ENCODE assay signal across 7 mouse cellular contexts in genomic region chr6:122810615-122811279, GRCm38 (mm10). TPM values are rescaled to one million over a fixed set of nuclear protein-coding genes. Genes with fewer than 3 reads are reported as not detected.
DNase-seq lines count a peak whose midpoint lies in the region; ATAC-seq lines count a peak whose summit lies in the region.

No protein-coding gene starts in this region.

- peak; percentile 84 to 86 for DNase-seq in adrenal gland, adult 18-20 months (ENCODE audit: low spot score in 2 of 2)
- DNase-seq in embryo, embryonic 11 days, result peak; percentile 96
- peak; percentile 99 for DNase-seq in gastrocnemius, postnatal 25 days
- peak; percentile 96 to 99 for DNase-seq in left cerebral cortex, postnatal 25 days (ENCODE audit: low spot score in 2 of 2)
- DNase-seq in midbrain, embryonic 10.5 days (ENCODE audit: low spot score), result peak; percentile 97
- peak; percentile 91 for DNase-seq in right cerebral cortex, postnatal 4 days

- under 1% methylated on average over 30 of the region's 30 CpGs for WGBS in intestine, embryonic 15.5 days
- under 1% methylated on average over 30 of the region's 30 CpGs for WGBS in midbrain, embryonic 10.5 days

- peak; percentile 98 for ATAC-seq in intestine, embryonic 15.5 days

- H3K9ac ChIP-seq in intestine, embryonic 15.5 days, result peak overlapping the region; percentile 65

- intact Hi-C loops in left cerebral cortex, postnatal 25 days (cut with DNase I), result loop anchor here (1.0 kb wide), 2 partner anchors 9 kb away; partner anchors contain the start of genes Foxj2 and Slc2a3

- 0 out of 2 replicates have a peak, but pooled peaks cover 3% of the 10 kb centered on the region for H3K4me1 ChIP-seq in intestine, embryonic 15.5 days (replicated peaks)
- H3K4me1 ChIP-seq in midbrain, embryonic 10.5 days, result peaks cover 12% of the 10 kb centered on the region

- peak overlapping the region; percentile 70 for H3K4me3 ChIP-seq in intestine, embryonic 15.5 days (replicated peaks)
- peak overlapping the region; percentile 77 for H3K4me3 ChIP-seq in midbrain, embryonic 10.5 days

- peak overlapping the region; percentile 100 for H3K27ac ChIP-seq in intestine, embryonic 15.5 days
- peak overlapping the region; percentile 95 for H3K27ac ChIP-seq in midbrain, embryonic 10.5 days (replicated peaks)

- H3K27me3 ChIP-seq in intestine, embryonic 15.5 days (replicated peaks), result no peaks in the 10 kb centered on the region
- H3K27me3 ChIP-seq in midbrain, embryonic 10.5 days (ENCODE audit: low read depth, poor library complexity, severe bottlenecking), result no peaks in the 10 kb centered on the region

- H3K4me2 ChIP-seq in intestine, embryonic 15.5 days (replicated peaks), result peak overlapping the region; percentile 54

- H3K9me3 ChIP-seq in intestine, embryonic 15.5 days, result no peaks in the 10 kb centered on the region
- H3K9me3 ChIP-seq in midbrain, embryonic 10.5 days (replicated peaks), result no peaks in the 10 kb centered on the region

- no peaks in the 10 kb centered on the region for H3K36me3 ChIP-seq in intestine, embryonic 15.5 days
- no peaks in the 10 kb centered on the region for H3K36me3 ChIP-seq in midbrain, embryonic 10.5 days

RNA-seq across cellular contexts. Expression of gene Foxj2, which starts 9.0 kb away (rescaled TPM):
- 10 to 100 TPM; 17.1 TPM for total RNA-seq in adrenal gland, adult 18-20 months (2021)
- total RNA-seq in gastrocnemius, postnatal 25 days (2021), result 10 to 100 TPM; 18.4 to 20.9 TPM
- 3.9 and 4.5 TPM in 2 replicates for polyA plus RNA-seq in intestine, embryonic 15.5 days (2015; fragmentation: Nextera tagmentation; extraction: Ambion mirVana)
- total RNA-seq in left cerebral cortex, postnatal 25 days (2021), result 10 to 100 TPM; 27.1 to 28.6 TPM
- 2.0 and 2.4 TPM in 2 replicates for polyA plus RNA-seq in midbrain, embryonic 10.5 days (2016; fragmentation: Nextera tagmentation; extraction: Ambion mirVana)

RNA-seq across cellular contexts. Expression of gene Slc2a3, which starts 9.3 kb away (rescaled TPM):
- total RNA-seq in adrenal gland, adult 18-20 months (2021), result 10 to 100 TPM in 1 of 2 experiments, 1 to 10 TPM in 1; 8.1 to 10.3 TPM
- 1 to 10 TPM in 1 of 2 experiments, under 1 TPM in 1; 0.88 to 1.4 TPM for total RNA-seq in gastrocnemius, postnatal 25 days (2021)
- 11.3 and 13.4 TPM in 2 replicates for polyA plus RNA-seq in intestine, embryonic 15.5 days (2015; fragmentation: Nextera tagmentation; extraction: Ambion mirVana)
- 100 to 1,000 TPM; 142 to 156 TPM for total RNA-seq in left cerebral cortex, postnatal 25 days (2021)
- polyA plus RNA-seq in midbrain, embryonic 10.5 days (2016; fragmentation: Nextera tagmentation; extraction: Ambion mirVana), result 42.0 and 63.0 TPM in 2 replicates

RNA-seq across cellular contexts. Expression of gene C3ar1, which starts 45.2 kb away (rescaled TPM):
- 1 to 10 TPM; 2.4 to 5.5 TPM for total RNA-seq in adrenal gland, adult 18-20 months (2021)
- under 1 TPM; 0.82 to 0.91 TPM for total RNA-seq in gastrocnemius, postnatal 25 days (2021)
- 2.5 TPM in 2 replicates for polyA plus RNA-seq in intestine, embryonic 15.5 days (2015; fragmentation: Nextera tagmentation; extraction: Ambion mirVana)
- under 1 TPM; 0.60 to 0.66 TPM for total RNA-seq in left cerebral cortex, postnatal 25 days (2021)
- polyA plus RNA-seq in midbrain, embryonic 10.5 days (2016; fragmentation: Nextera tagmentation; extraction: Ambion mirVana), result 1.4 and 1.9 TPM in 2 replicates

Comparison
In these comparisons a context has a peak if more than half of its experiments do, and no peak if none do; other contexts are left out.
1. Peak in every context shown above with its lines: DNase-seq, ATAC-seq, H3K4me3 ChIP-seq and H3K27ac ChIP-seq.
2. RNA of gene Slc2a3, which starts 9.3 kb away (total RNA-seq): 142 to 156 TPM in left cerebral cortex, postnatal 25 days; 8.1 to 10.3 TPM in adrenal gland, adult 18-20 months and 0.88 to 1.4 TPM in gastrocnemius, postnatal 25 days; every median in the first group is over 10 times any median in the second.